In genomic region chr8:83149124-83149523, GRCm38 (mm10) we compare ENCODE assay signal across 30 mouse cellular contexts.
"Had no signal": no experiment of that assay in that cellular context is flagged by ENCODE, and none has a peak within 500 bp of the region (broad histone marks: within the 10 kb centered on the region; RNA-seq: fewer than 3 reads in every experiment).

No protein-coding gene starts in this region.

- H3K9me3 ChIP-seq: limb, embryonic 10.5 days; limb, embryonic 12.5 days; limb, embryonic 15.5 days; liver, embryonic 12.5 days; liver, embryonic 13.5 days; liver, embryonic 15.5 days; lung, embryonic 15.5 days; megakaryocyte, embryonic 14.5 days; midbrain, embryonic 10.5 days; midbrain, embryonic 12.5 days; midbrain, embryonic 13.5 days; midbrain, embryonic 15.5 days had no signal

- H3K4me3 ChIP-seq: left cerebral cortex, adult 2 months; limb, embryonic 10.5 days; limb, embryonic 12.5 days; limb, embryonic 13.5 days; limb, embryonic 15.5 days; liver, embryonic 12.5 days; liver, embryonic 13.5 days; liver, embryonic 15.5 days; lung, embryonic 15.5 days; megakaryocyte, embryonic 14.5 days; midbrain, embryonic 10.5 days; midbrain, embryonic 12.5 days; midbrain, embryonic 13.5 days; midbrain, embryonic 15.5 days; myocyte had no signal

- H3K27me3 ChIP-seq: limb, embryonic 12.5 days; limb, embryonic 13.5 days; limb, embryonic 15.5 days; liver, embryonic 12.5 days; liver, embryonic 13.5 days; liver, embryonic 15.5 days; lung, embryonic 15.5 days; megakaryocyte, embryonic 14.5 days; midbrain, embryonic 12.5 days; midbrain, embryonic 13.5 days; midbrain, embryonic 15.5 days had no signal

- H3K36me3 ChIP-seq: limb, embryonic 10.5 days; limb, embryonic 12.5 days; limb, embryonic 13.5 days; limb, embryonic 15.5 days; liver, embryonic 12.5 days; liver, embryonic 13.5 days; liver, embryonic 15.5 days; lung, embryonic 15.5 days; midbrain, embryonic 10.5 days; midbrain, embryonic 12.5 days; midbrain, embryonic 13.5 days; midbrain, embryonic 15.5 days had no signal

- ATAC-seq: liver, embryonic 12.5 days; liver, postnatal 0 days; lung, postnatal 0 days; midbrain, embryonic 13.5 days; midbrain, embryonic 15.5 days had no signal

- H3K4me2 ChIP-seq: limb, embryonic 12.5 days; limb, embryonic 13.5 days; limb, embryonic 15.5 days; liver, embryonic 11.5 days; liver, embryonic 12.5 days; liver, embryonic 13.5 days; liver, embryonic 15.5 days; lung, embryonic 14.5 days; lung, embryonic 15.5 days; midbrain, embryonic 12.5 days; midbrain, embryonic 13.5 days; midbrain, embryonic 15.5 days had no signal

- H3K27ac ChIP-seq: left cerebral cortex, adult 2 months; limb, embryonic 10.5 days; limb, embryonic 12.5 days; limb, embryonic 13.5 days; limb, embryonic 15.5 days; liver, embryonic 12.5 days; liver, embryonic 13.5 days; liver, embryonic 14.5 days; liver, embryonic 15.5 days; lung, embryonic 15.5 days; macrophage; midbrain, embryonic 10.5 days; midbrain, embryonic 12.5 days; midbrain, embryonic 13.5 days; midbrain, embryonic 15.5 days had no signal

- DNase-seq: left cerebral cortex, postnatal 4 days; liver; liver, embryonic 13.5 days; liver, postnatal 0 days; lung, adult 18-20 months; lung, adult 2 months; lung, embryonic 14.5 days; lung, postnatal 10 days; lung, postnatal 14 days; lung, postnatal 36 days; lung, postnatal 4 days; midbrain, embryonic 14.5 days had no signal

- H3K9ac ChIP-seq: limb, embryonic 12.5 days; limb, embryonic 13.5 days; limb, embryonic 15.5 days; liver, embryonic 12.5 days; liver, embryonic 13.5 days; liver, embryonic 14.5 days; liver, embryonic 15.5 days; liver, postnatal 0 days; lung, embryonic 14.5 days; lung, embryonic 15.5 days; midbrain, embryonic 12.5 days; midbrain, embryonic 13.5 days; midbrain, embryonic 15.5 days had no signal

- H3K4me1 ChIP-seq: limb, embryonic 10.5 days; limb, embryonic 12.5 days; limb, embryonic 13.5 days; limb, embryonic 15.5 days; liver, embryonic 12.5 days; liver, embryonic 13.5 days; liver, embryonic 15.5 days; lung, embryonic 15.5 days; midbrain, embryonic 10.5 days; midbrain, embryonic 12.5 days; midbrain, embryonic 13.5 days; midbrain, embryonic 15.5 days had no signal
